Mouse (Mus musculus): Measurements from ENCODE around the gene Ghr. TPM values are rescaled to one million over a fixed set of nuclear protein-coding genes. Genes with fewer than 3 reads are reported as not detected.
A peak's percentile ranks its signal among the peaks of the same experiment; 100 is the strongest.

Gene Ghr
- total RNA-seq, 2 experiments from 2014 or later: 9.9 to 10.7 TPM

GRCm38 (mm10) chr15:3452080-3452752, 131.1 kb downstream of the Ghr start:
- peak in 1 of 2 experiments; percentile 7 for DNase-seq (ENCODE audit: low spot score in 2 of 2)

GRCm38 (mm10) chr15:3449564-3449963, 133.7 kb downstream of the Ghr start:
- DNase-seq (ENCODE audit: low spot score in 2 of 2): no peak

- DNase-seq (ENCODE audit: low spot score in 2 of 2): no peak
These were observed 137.9 kb downstream of the Ghr start for GRCm38 (mm10) chr15:3445285-3445909.

GRCm38 (mm10) chr15:3444448-3445020, 138.8 kb downstream of the Ghr start:
- no peak for DNase-seq (ENCODE audit: low spot score in 2 of 2)

- DNase-seq (ENCODE audit: low spot score in 2 of 2): peak; percentile 19 to 51
These were observed 141.6 kb downstream of the Ghr start for GRCm38 (mm10) chr15:3441506-3442286.

DNA sequence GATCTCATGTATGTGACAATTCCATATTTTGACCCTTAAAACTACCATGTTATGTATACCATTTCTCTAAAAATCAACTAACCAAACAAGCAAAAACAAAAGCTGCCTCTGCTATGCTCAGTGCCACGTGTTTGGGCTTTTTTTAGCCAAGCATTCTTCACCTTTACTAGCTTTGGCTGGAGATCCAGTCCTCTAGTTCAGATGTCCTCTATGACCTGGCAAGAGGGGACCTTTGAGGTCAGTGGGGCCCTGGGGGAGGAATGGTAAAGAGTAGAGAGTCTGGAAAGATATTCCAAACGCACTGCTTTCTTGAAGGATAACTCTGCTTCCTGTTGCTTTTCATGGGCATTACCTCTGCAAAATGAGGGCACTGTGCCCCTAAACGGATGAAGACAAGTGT, 145.9 kb downstream of the Ghr start:
- DNase-seq (ENCODE audit: low spot score in 2 of 2): no peak

DNA sequence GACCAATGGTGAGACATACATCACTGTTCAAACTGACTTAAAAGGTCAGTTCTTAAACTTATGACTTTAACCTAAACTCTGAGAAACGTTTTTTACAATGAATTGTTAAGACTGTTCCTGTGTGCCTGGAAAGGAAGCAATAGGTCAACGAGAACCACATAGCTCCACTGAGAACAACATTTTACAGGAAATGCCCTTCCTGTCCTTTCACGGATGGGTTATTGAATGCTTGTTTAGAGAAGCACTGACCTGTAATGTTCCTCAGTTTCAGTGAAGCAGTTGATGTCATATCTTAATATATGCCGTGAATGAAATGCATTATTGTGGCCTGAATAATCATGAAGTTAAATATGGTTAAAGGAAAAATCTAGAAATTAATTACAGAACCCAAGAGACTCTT, 147.7 kb downstream of the Ghr start:
- no peak for DNase-seq (ENCODE audit: low spot score in 2 of 2)

DNA sequence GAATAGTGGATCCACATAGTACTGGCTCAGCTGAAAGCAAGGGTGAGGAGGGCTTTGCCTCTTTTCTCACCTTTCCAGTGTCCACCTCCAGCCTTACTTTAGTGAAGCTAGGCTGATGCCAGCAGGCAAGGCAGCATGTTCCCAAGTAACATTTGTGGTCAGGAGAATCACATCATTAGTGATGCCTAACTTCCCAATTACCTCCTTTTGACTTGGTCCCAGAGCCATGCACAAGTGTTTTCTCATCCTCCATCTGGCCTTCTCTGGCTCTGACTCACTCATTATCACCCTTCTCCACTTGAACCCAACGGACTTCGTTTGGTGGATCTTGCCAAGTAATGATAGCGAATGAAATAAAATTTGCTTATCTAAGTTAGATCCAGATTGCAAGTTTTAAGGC, 148.8 kb downstream of the Ghr start:
- DNase-seq (ENCODE audit: low spot score in 2 of 2): no peak

GRCm38 (mm10) chr15:3433281-3433680, 150.0 kb downstream of the Ghr start:
- DNase-seq (ENCODE audit: low spot score in 2 of 2): no peak

DNA sequence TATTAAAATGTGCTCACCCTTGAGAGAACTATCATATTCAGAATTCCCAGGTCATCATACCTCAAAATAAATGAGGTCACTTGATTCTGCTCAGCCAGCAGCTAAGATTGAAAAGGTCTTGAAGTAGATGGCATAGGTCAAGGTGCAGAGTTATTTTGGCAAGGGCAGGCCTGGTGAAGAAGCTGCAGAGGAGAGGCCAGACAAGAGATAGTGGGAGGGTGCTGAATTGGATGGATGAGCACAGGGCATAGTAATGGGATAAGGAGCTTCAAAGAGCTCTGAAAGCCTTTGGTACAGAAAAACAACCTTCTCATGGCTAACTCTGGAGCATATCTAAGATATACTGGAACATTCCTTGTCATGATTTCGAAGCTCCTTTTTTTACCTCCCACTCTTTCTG, 150.5 kb downstream of the Ghr start:
- DNase-seq (ENCODE audit: low spot score in 2 of 2): no peak

GRCm38 (mm10) chr15:3429417-3429816, 153.9 kb downstream of the Ghr start:
- no peak for DNase-seq (ENCODE audit: low spot score in 2 of 2)

DNA sequence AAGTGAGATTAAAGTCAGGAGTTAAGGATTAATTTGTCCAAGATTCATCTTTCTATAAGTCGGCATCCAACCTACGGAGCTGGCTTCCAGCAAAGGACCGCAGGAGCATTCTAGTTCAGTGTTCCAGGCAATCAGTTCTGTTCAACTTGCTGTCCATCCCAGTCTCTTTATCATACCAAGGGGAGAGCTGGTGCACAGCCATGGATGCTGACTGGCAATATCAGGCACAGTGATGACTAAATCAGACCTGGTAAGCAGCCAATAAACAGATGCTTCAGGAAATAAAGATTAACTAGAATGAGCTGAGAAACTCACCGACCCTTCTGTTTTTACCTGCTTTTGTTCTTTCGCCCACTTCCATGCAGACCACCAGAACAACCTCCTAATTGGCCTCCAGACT, 154.3 kb downstream of the Ghr start:
- DNase-seq (ENCODE audit: low spot score in 2 of 2): no peak

GRCm38 (mm10) chr15:3426401-3426800, 156.9 kb downstream of the Ghr start:
- DNase-seq (ENCODE audit: low spot score in 2 of 2): no peak

DNA sequence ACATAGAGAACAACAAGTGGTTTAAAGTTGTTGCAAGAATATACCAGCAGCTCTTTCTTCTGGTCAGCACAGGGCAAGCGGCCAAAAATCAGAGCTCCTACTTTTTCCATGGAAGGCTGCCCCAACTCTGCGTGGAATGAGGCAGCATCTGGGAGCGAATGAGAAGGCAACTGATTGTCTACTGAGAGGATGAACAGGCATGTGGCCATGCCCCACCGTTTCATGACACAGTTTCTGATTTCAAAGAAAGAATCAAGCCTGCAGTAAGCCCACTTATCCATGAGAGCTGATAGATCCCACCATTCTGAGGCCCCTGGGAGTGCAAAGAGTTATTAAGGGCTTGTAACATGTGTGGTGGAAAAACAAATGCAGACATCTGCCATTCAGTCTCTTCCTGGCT, 160.1 kb downstream of the Ghr start:
- peak in 1 of 2 experiments; percentile 8 for DNase-seq (ENCODE audit: low spot score in 2 of 2)

DNA sequence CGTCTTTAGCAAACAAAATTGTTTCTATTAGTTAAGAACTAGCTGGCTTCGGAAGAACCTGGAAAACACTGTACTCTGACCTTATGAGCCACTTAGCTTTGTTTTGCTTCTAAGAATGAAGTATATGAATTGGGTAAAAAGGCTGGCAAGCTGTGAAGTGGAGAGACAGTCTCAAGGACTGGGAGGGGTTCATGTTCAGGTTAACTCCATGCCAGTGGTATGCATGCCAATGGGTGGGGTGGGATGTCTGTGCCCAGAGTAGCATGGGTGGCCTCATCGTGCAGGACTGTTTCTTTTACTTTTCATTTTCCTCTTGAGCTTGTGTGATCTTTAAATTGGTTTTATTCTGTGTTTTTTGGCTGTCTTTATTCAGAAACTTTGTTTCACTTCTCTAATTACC, 165.6 kb downstream of the Ghr start:
- no peak for DNase-seq (ENCODE audit: low spot score in 2 of 2)

DNA sequence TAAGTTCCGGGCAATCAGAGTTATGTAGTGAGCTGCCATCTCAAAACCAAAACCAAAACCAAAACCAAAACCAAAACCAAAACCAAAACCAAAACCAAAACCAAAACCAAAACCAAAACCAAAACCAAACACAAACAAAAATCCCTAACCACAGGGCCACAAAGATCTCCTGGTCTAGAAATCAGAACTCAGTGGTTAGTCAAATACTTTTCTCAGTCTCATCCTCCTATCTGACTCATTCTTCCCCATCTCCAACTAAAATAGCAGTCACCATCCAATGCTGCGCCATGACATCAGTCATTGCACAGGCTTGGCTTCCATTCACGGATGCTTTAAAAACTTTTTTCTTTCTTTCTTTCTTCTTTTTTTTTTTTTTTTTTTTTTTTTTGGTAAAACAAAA, 170.2 kb downstream of the Ghr start:
- no peak for DNase-seq (ENCODE audit: low spot score in 2 of 2)

- no peak for DNase-seq (ENCODE audit: low spot score in 2 of 2)
These were observed 174.8 kb downstream of the Ghr start for GRCm38 (mm10) chr15:3408478-3408877.

DNA sequence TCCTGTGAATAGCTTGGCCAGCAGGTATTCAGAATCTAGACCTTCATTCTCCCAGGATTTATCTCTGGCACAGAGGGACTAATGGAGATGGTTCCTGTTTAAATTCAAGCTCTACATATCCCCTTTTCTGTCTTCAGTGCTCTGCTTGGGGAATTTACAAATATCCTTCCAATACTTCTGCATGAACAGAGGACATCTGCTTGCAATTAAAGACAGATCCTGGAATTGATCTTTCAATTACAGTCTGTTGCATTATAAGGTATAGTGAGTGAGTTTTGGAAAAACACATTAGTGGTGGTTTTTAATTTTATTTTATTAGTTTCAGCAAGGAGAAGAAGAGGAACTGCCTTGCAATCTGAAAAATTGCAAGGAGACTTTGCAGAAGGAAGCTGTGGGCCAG, 184.1 kb downstream of the Ghr start:
- DNase-seq (ENCODE audit: low spot score in 2 of 2): no peak

GRCm38 (mm10) chr15:3397369-3398100, 185.8 kb downstream of the Ghr start:
- no peak for DNase-seq (ENCODE audit: low spot score in 2 of 2)

DNA sequence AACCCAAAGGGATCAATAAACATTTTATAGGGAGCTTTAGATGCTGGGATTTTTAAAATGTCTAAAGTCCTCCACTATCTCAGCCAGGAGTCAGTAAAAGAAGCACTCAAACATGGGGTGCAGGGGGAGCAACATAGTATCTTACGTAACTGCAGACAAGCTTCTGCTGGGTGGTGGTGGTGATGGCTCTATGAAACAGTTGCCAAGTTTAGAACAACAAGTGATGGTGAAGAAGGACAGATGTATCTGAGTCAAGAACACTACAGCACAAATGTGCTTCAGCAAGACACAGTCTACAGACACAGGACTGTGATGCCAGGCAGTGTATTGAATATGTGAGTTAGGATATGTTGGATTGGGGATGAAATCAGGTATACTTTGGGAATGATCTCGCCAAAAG, 187.1 kb downstream of the Ghr start:
- no peak for DNase-seq (ENCODE audit: low spot score in 2 of 2)

DNA sequence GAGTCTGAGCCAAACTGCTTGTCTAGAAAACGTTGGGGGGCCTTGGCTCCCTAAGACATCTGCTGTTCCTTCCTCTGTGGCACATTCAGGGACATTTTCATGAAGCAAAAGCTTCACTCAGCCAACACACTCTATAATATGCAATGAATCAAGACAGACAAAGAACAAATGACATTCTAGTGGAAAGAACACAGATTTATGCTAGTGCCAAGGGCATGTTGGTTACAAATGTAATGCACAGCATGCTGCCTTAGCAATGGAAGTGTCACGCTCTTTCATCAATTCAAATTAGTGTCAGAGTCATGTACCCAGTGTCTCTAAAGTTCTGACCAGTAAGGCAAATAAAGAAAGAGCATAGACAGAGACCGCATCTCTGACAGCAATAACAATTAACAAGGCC, 187.6 kb downstream of the Ghr start:
- no peak for DNase-seq (ENCODE audit: low spot score in 2 of 2)
